Mouse (Mus musculus) stomach, postnatal 0 days (tissue): ENCODE results near the gene Car5a. TPM values are rescaled to one million over a fixed set of nuclear protein-coding genes. Genes with fewer than 3 reads are reported as not detected.

Source experiments
- ATAC-seq: fragments of 200-750 bp; cut with Nextera tagmentation; 2 replicates; pipeline ENCODE4 v1.8.0; 2017; ENCODE audit not compliant: low FRiP score, low TSS enrichment
- DNase-seq: peaks from one replicate; pipeline ENCODE4 v3.0.0-alpha.2; 2016; ENCODE audit warnings: low spot score
- H3K27ac ChIP-seq: fragments of 300-500 bp; sonication (generic); replicated peaks from 2 replicates; pipeline ENCODE4 v1.5.1; 2014; ENCODE audit warnings: mild to moderate bottlenecking, control low read depth
- H3K27me3 ChIP-seq: fragments of 300-500 bp; sonication (generic); 2 replicates; pipeline ENCODE4 v1.6.1; 2014; ENCODE audit warnings: low read length; ENCODE audit not compliant: control insufficient read depth, insufficient read depth
- H3K36me3 ChIP-seq: fragments of 300-500 bp; sonication (generic); 2 replicates; pipeline ENCODE4 v1.6.1; 2014; ENCODE audit warnings: low read length, mixed read lengths; ENCODE audit not compliant: control insufficient read depth, insufficient read depth
- H3K4me1 ChIP-seq: fragments of 300-500 bp; sonication (generic); replicated peaks from 2 replicates; pipeline ENCODE4 v1.6.1; 2014; ENCODE audit warnings: antibody characterized with exemption; ENCODE audit not compliant: control insufficient read depth, insufficient read depth
- H3K4me2 ChIP-seq: fragments of 300-500 bp; sonication (generic); replicated peaks from 2 replicates; pipeline ENCODE4 v1.6.1; 2014; ENCODE audit warnings: low read depth, mild to moderate bottlenecking, control low read depth, moderate library complexity
- H3K4me3 ChIP-seq: fragments of 300-500 bp; sonication (generic); 2 replicates; pipeline ENCODE4 v1.5.1; 2014; ENCODE audit warnings: low read depth, low read length, control low read depth
- H3K9ac ChIP-seq: fragments of 300-500 bp; sonication (generic); 2 replicates; pipeline ENCODE4 v1.6.1; 2014; ENCODE audit warnings: mild to moderate bottlenecking, low read length, control low read depth, mixed read lengths
- H3K9me3 ChIP-seq: fragments of 300-500 bp; sonication (generic); 2 replicates; pipeline ENCODE4 v1.6.1; 2016; ENCODE audit warnings: low read length; ENCODE audit not compliant: control insufficient read depth
- CTCF ChIP-seq: IDR thresholded peaks from 2 replicates; pipeline ENCODE4 v1.5.1; 2016; ENCODE audit warnings: antibody characterized with exemption, low read depth, mild to moderate bottlenecking, moderate library complexity
- EP300 ChIP-seq: optimal IDR thresholded peaks from 2 replicates; pipeline ENCODE3; 2016; ENCODE audit warnings: antibody characterized with exemption
- WGBS: fragments of 180-500 bp; shearing (Covaris S2); extraction: QIAGEN DNeasy Blood & Tissue Kit; methylation state at CpG from one replicate; pipeline ENCODE4 v1.1.7; 2014; 5-methylcytosine and 5-hydroxymethylcytosine counted together
- polyA plus RNA-seq: library from polyadenylated mRNA; unstranded; fragments of >200 nt; fragmentation: Nextera tagmentation; extraction: Ambion mirVana; gene quantifications from 2 replicates; pipeline ENCODE4 v1.2.1, GENCODE M21; 2015

Gene Car5a
- polyA plus RNA-seq, 1 experiment from 2014 or later: 0.30 TPM

DNA sequence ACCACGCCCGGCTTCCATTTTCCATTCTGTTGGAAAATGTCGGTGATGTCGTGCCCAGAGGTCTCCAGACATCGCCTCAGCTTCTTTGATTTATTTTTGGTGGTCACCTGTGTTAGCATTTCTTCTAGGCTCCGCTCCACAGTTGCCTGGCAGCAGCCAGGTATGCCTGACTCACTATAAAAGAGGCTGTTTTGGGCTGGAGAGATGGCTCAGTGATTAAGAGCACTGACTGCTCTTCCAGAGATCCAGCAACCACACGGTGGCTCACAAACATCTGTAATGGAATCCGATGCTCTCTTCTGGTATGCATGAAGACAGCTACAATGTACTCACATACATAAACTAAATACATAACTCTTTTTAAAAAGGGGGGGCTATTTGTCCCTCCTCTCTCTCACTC lies 18.4 kb downstream of the Car5a start:
- DNase-seq (no peak), ATAC-seq (no peak)
- H3K4me2 ChIP-seq: no peak overlapping the region
- WGBS: 54% methylated on average over 8 of the region's 8 CpGs
- H3K4me3 ChIP-seq: no peak overlapping the region
- no peaks in the 10 kb centered on the region for H3K27me3 ChIP-seq
- no peaks in the 10 kb centered on the region for H3K9me3 ChIP-seq
- peaks cover 2% of the 10 kb centered on the region; the same call in 1 of the 2 replicates for H3K4me1 ChIP-seq
- H3K36me3 ChIP-seq: no peaks in the 10 kb centered on the region
- H3K9ac ChIP-seq: no peak overlapping the region
- TF ChIP-seq EP300 (no peak), CTCF (no peak)
- no peak overlapping the region for H3K27ac ChIP-seq

DNA sequence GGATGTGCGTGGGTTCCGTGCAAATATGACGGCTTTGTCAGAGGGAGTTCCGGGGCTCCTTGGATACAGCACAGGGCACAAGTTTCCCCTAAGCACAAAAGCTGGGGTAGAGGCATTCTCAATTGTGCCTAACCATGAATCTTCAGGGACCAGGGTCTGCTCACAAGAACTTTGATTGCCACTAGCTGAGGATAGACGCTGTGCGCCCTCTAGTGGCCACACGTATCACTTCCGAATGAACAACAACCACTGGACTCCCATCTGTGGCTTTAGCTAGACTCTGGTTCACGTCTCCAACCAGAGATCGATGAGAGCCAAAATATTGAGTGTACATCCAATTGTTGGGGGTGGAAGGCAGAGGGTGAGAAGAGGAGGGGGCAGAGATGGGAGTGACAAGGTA lies 19.1 kb downstream of the Car5a start:
- H3K27ac ChIP-seq: no peak overlapping the region
- WGBS: 30% methylated on average over 10 of the region's 10 CpGs
- no peaks in the 10 kb centered on the region for H3K27me3 ChIP-seq
- peaks cover 2% of the 10 kb centered on the region; the same call in 1 of the 2 replicates for H3K4me1 ChIP-seq
- no peak for TF ChIP-seq EP300
- TF ChIP-seq CTCF: peak; percentile 94
- no peaks in the 10 kb centered on the region for H3K36me3 ChIP-seq
- no peak overlapping the region for H3K9ac ChIP-seq
- H3K4me3 ChIP-seq: no peak overlapping the region
- DNase-seq (peak; percentile 79), ATAC-seq (no peak)
- H3K4me2 ChIP-seq: no peak overlapping the region
- no peaks in the 10 kb centered on the region for H3K9me3 ChIP-seq

DNA sequence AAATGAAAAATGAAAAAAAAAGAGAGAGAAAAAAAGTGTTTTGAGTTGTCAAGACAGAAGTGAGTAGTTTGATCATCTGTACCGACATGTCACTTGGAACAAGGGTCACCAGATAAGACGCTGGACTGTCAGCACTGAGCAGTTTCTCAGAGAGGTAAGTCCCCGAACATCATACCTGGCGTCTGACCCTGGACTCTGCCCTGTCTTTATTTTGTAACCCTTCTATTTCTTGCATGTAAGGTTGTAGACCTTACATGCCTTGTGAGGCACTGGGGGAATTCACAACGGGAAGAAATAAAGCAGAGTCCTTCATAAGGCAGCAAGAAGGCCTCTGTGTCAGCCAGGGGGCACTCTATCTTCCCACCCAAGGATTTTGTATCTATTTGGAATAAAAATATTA lies 20.0 kb downstream of the Car5a start:
- WGBS: 82% methylated on average over 5 of the region's 5 CpGs
- ATAC-seq: no peak

DNA sequence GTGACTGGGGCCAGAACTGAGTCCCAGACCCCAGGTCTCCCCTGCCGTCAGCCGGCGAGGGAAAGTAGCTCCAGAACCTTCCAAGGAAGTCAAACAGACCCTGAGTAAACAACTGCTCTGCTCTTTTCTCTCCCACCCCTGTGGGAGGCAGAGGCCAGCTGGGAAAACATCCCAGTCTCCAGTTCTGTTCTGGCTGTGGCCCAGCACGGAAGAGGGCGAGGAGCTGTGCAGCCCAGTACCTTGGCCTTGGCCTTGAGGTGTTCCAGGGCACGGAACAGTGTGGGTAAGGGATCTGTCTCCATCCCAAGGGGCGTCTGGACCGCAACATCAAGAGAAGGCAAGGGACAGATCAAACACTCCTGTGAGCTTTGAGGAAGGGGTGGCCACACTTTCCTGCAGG lies 22.6 kb downstream of the Car5a start:
- H3K36me3 ChIP-seq: no peaks in the 10 kb centered on the region
- DNase-seq: peak; percentile 74
- WGBS: 23% methylated on average over 8 of the region's 8 CpGs
- TF ChIP-seq EP300 (no peak), CTCF (no peak)
- H3K4me2 ChIP-seq: no peak overlapping the region
- peak overlapping the region; percentile 70 for H3K27ac ChIP-seq
- no peak overlapping the region for H3K4me3 ChIP-seq
- ATAC-seq: peak; percentile 73
- H3K9ac ChIP-seq: no peak overlapping the region
- no peaks in the 10 kb centered on the region for H3K9me3 ChIP-seq
- H3K4me1 ChIP-seq: peaks cover 2% of the 10 kb centered on the region; the same call in 1 of the 2 replicates
- H3K27me3 ChIP-seq: no peaks in the 10 kb centered on the region

More for the DNA sequence above, 20.0 kb downstream of the Car5a start:
- Histone ChIP-seq H3K4me3 (no peak overlapping the region), H3K27me3 (no peaks in the 10 kb centered on the region), H3K4me2 (no peak overlapping the region), H3K27ac (no peak overlapping the region), H3K36me3 (no peaks in the 10 kb centered on the region), H3K9ac (no peak overlapping the region), H3K4me1 (peaks cover 2% of the 10 kb centered on the region; the same call in 1 of the 2 replicates), H3K9me3 (no peaks in the 10 kb centered on the region)
- no peak for DNase-seq
- no peak for TF ChIP-seq CTCF
- TF ChIP-seq EP300: no peak

DNA sequence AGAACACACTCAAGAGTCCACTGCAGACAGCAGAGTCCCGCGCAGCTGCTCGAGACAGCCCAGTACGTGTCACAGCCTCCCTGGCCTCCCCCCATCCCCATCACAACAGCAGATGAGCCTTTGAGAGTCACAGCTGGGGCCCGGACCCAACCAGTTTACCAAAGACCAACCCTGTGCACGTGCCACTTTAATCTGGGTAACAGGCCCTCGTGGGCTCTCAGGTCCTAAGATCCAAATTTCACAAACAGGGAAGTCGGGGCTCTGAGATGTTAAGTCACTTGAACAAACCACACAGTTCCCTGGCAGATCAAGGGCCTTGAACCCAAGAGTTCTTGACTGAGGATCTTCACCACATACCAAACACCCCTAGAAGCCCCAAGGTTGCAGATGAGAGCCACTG lies 23.1 kb downstream of the Car5a start:
- H3K9me3 ChIP-seq: no peaks in the 10 kb centered on the region
- 60% methylated on average over 8 of the region's 8 CpGs for WGBS
- TF ChIP-seq CTCF (no peak), EP300 (no peak)
- peaks cover 2% of the 10 kb centered on the region; the same call in 1 of the 2 replicates for H3K4me1 ChIP-seq
- no peak overlapping the region for H3K4me2 ChIP-seq
- H3K27ac ChIP-seq: peak overlapping the region; percentile 70
- H3K9ac ChIP-seq: no peak overlapping the region
- ATAC-seq (no peak), DNase-seq (no peak)
- H3K36me3 ChIP-seq: no peaks in the 10 kb centered on the region
- H3K4me3 ChIP-seq: no peak overlapping the region
- H3K27me3 ChIP-seq: no peaks in the 10 kb centered on the region

DNA sequence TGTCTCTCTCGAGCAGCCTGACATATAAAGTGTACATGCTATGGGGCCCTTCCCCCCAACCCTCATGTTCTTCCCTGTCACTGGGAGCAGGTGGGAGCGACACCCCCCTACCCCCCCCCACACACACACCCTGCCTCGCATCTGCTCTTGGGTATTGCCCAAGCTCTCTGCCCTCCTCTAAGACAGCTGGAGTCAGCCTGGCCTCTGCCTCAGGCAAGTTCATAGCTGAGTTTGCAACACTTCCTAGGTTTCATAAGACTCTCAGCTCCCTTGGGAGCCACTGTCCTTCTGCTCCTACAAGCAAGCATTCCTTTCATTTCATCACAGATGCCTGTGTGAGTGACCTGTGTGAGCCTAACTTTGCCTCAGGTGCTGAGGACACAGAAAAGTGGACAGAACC lies 25.0 kb downstream of the Car5a start:
- TF ChIP-seq CTCF (no peak), EP300 (no peak)
- Histone ChIP-seq H3K4me2 (no peak overlapping the region), H3K27me3 (no peaks in the 10 kb centered on the region), H3K4me3 (no peak overlapping the region), H3K4me1 (peaks cover 2% of the 10 kb centered on the region; the same call in 1 of the 2 replicates), H3K36me3 (no peaks in the 10 kb centered on the region), H3K27ac (no peak overlapping the region), H3K9me3 (no peaks in the 10 kb centered on the region), H3K9ac (no peak overlapping the region)
- ATAC-seq (no peak), DNase-seq (no peak)
- WGBS: 37% methylated on average over 3 of the region's 3 CpGs
